In genomic region chr11:116489771-116490231, GRCm38 (mm10) we compare ENCODE assay signal across 9 mouse cellular contexts. TPM values are rescaled to one million over a fixed set of nuclear protein-coding genes. Genes with fewer than 3 reads are reported as not detected.
A peak's percentile ranks its signal among the peaks of the same experiment; 100 is the strongest.
DNase-seq lines count a peak whose midpoint lies in the region; ATAC-seq and TF ChIP-seq lines count a peak whose summit lies in the region.
"Had no signal": no experiment of that assay in that cellular context is flagged by ENCODE, and none has a peak within 500 bp of the region (broad histone marks: within the 10 kb centered on the region; RNA-seq: fewer than 3 reads in every experiment).

No protein-coding gene starts in this region.

- H3K4me2 ChIP-seq in myocyte (ENCODE audit: low read depth), result peak overlapping the region; percentile 78

- no peak for TF ChIP-seq POLR2A in myocyte (IDR thresholded peaks at IDR 0.05; ENCODE audit: insufficient read length, low read depth)

- peak overlapping the region; percentile 80 for H3K4me3 ChIP-seq in C2C12 (ENCODE audit: insufficient read depth, poor library complexity, severe bottlenecking)
- peak overlapping the region; percentile 73 for H3K4me3 ChIP-seq in myocyte

- DNase-seq in heart, adult 8-10 months (ENCODE audit: low spot score), result peak; percentile 26
- no peak for DNase-seq in heart, postnatal 10 days
- peak; percentile 78 for DNase-seq in embryo, embryonic 9.5 days (ENCODE audit: extremely low spot score)
- no peak for DNase-seq in left cerebral cortex, postnatal 36 days (ENCODE audit: low spot score in 2 of 2)
- no peak for DNase-seq in frontal cortex, postnatal 10 days (ENCODE audit: low spot score in 2 of 2)

- H3K27me3 ChIP-seq in C2C12 (ENCODE audit: control insufficient read depth, insufficient read depth, insufficient read length), result no peaks in the 10 kb centered on the region
- no peaks in the 10 kb centered on the region for H3K27me3 ChIP-seq in myocyte (ENCODE audit: control insufficient read depth, insufficient read depth, insufficient read length)

- intact Hi-C loops in heart, postnatal 10 days (cut with DNase I), result no loop called here
- intact Hi-C loops in left cerebral cortex, postnatal 36 days (cut with DNase I), result loop anchor here (5.0 kb wide), 1 partner anchor 42 kb away; the partner anchor contains the start of gene Sphk1

- TF ChIP-seq CTCF in C2C12 (IDR thresholded peaks at IDR 0.05; ENCODE audit: control insufficient read depth, insufficient read depth, insufficient read length), result peak; percentile 1

- peaks cover 41% of the 10 kb centered on the region for H3K79me2 ChIP-seq in C2C12 (ENCODE audit: control insufficient read depth, insufficient read depth)
- peaks cover 15% of the 10 kb centered on the region for H3K79me2 ChIP-seq in myocyte (ENCODE audit: control insufficient read depth, insufficient read depth)

- H3ac ChIP-seq in C2C12 (ENCODE audit: control insufficient read depth, insufficient read length, low read depth) (peak overlapping the region; percentile 94), myocyte (ENCODE audit: control insufficient read depth, insufficient read length) (peak overlapping the region; percentile 72)

- peaks cover 24% of the 10 kb centered on the region for H3K36me3 ChIP-seq in C2C12 (ENCODE audit: control insufficient read depth, insufficient read depth)
- H3K36me3 ChIP-seq in myocyte (ENCODE audit: control insufficient read depth, insufficient read depth), result peaks cover 14% of the 10 kb centered on the region

- peaks cover 19% of the 10 kb centered on the region for H3K79me3 ChIP-seq in C2C12 (ENCODE audit: low read depth)

- ATAC-seq in inflammation-experienced regulatory T-cells, adult 6 months, result peak; percentile 26

TF ChIP-seq in C2C12, 6 proteins besides CTCF, POLR2A, EP300 and RAD21:
- TF ChIP-seq CEBPB (IDR thresholded peaks at IDR 0.05; ENCODE audit: low read depth) (no peak), USF1 (IDR thresholded peaks at IDR 0.05; ENCODE audit: low read depth) (no peak), MYOD1 (IDR thresholded peaks at IDR 0.05; ENCODE audit: control insufficient read depth, insufficient read length, low read depth) (no peak), MYOG (IDR thresholded peaks at IDR 0.05; ENCODE audit: control insufficient read depth, extremely low read depth, insufficient read length) (no peak), MAX (IDR thresholded peaks at IDR 0.05) (no peak), FOSL1 (IDR thresholded peaks at IDR 0.05; ENCODE audit: insufficient read depth, low read length, poor library complexity, severe bottlenecking) (no peak)

TF ChIP-seq in myocyte, 11 proteins besides CTCF, POLR2A, EP300 and RAD21:
- TF ChIP-seq E2F4 (IDR thresholded peaks at IDR 0.05; ENCODE audit: insufficient read depth) (no peak), MYOG (IDR thresholded peaks at IDR 0.05; ENCODE audit: control insufficient read depth in 1 of 3, insufficient read depth in 1 of 3, insufficient read length in 2 of 3, low read depth in 2 of 3) (no peak), MAX (IDR thresholded peaks at IDR 0.05; ENCODE audit: low read depth) (no peak)
TF ChIP-seq in myocyte: peak in this region for 0.

RNA-seq across cellular contexts. Expression of gene Prpsap1, which starts 4.2 kb away (rescaled TPM):
- total RNA-seq in heart, adult 8-10 months (2022), result 10 to 100 TPM; 24.5 to 29.9 (median 26.0) TPM
- 10 to 100 TPM; 45.3 to 45.8 TPM for total RNA-seq in heart, postnatal 10 days (2021)
- polyA plus RNA-seq in C2C12 (2012; fragmentation: generic; extraction: Trizol) (81.0 TPM), myocyte (2012; fragmentation: generic; extraction: Trizol) (78.2 TPM)
- polyA plus RNA-seq in inflammation-experienced regulatory T-cells, adult 6 months (2017; shearing (Covaris generic)), result 10 to 100 TPM; 23.4 to 58.2 (median 50.6) TPM
- total RNA-seq in left cerebral cortex, postnatal 36 days (2021), result 10 to 100 TPM; 68.5 to 91.5 TPM

RNA-seq across cellular contexts. Expression of gene Qrich2, which starts 23.8 kb away (rescaled TPM):
- total RNA-seq in heart, adult 8-10 months (2022), result under 1 TPM in 1 of 4 experiments, not detected in 3; 0.03 TPM
- not detected for total RNA-seq in heart, postnatal 10 days (2021)
- polyA plus RNA-seq in C2C12 (2012; fragmentation: generic; extraction: Trizol) (0.04 TPM), myocyte (2012; fragmentation: generic; extraction: Trizol) (not detected)
- polyA plus RNA-seq in inflammation-experienced regulatory T-cells, adult 6 months (2017; shearing (Covaris generic)), result not detected
- total RNA-seq in left cerebral cortex, postnatal 36 days (2021), result not detected
- total RNA-seq: neutrophil, adult 5-6 weeks had no signal

RNA-seq across cellular contexts. Expression of gene Sphk1, which starts 40.9 kb away (rescaled TPM):
- 1 to 10 TPM in 1 of 4 experiments, under 1 TPM in 3; 0.57 to 1.3 (median 0.98) TPM for total RNA-seq in heart, adult 8-10 months (2022)
- 1 to 10 TPM; 2.5 to 3.9 TPM for total RNA-seq in heart, postnatal 10 days (2021)
- polyA plus RNA-seq in C2C12 (2012; fragmentation: generic; extraction: Trizol) (11.3 TPM), myocyte (2012; fragmentation: generic; extraction: Trizol) (24.5 TPM)
- not detected for polyA plus RNA-seq in inflammation-experienced regulatory T-cells, adult 6 months (2017; shearing (Covaris generic))
- total RNA-seq in left cerebral cortex, postnatal 36 days (2021), result 1 to 10 TPM; 4.0 to 7.0 TPM
- total RNA-seq: neutrophil, adult 5-6 weeks had no signal

RNA-seq across cellular contexts. Expression of gene Ubald2, which starts 55.9 kb away (rescaled TPM):
- 10 to 100 TPM; 28.2 to 36.0 (median 32.7) TPM for total RNA-seq in heart, adult 8-10 months (2022)
- total RNA-seq in heart, postnatal 10 days (2021), result 10 to 100 TPM; 47.2 to 49.4 TPM
- polyA plus RNA-seq in C2C12 (2012; fragmentation: generic; extraction: Trizol) (126 TPM), myocyte (2012; fragmentation: generic; extraction: Trizol) (120 TPM)
- 10 to 100 TPM; 10.4 to 14.6 (median 10.6) TPM for polyA plus RNA-seq in inflammation-experienced regulatory T-cells, adult 6 months (2017; shearing (Covaris generic))
- total RNA-seq in left cerebral cortex, postnatal 36 days (2021), result 10 to 100 TPM; 27.5 to 31.8 TPM

Comparison
In these comparisons a context has a peak if more than half of its experiments do, and no peak if none do; other contexts are left out.
1. DNase-seq: peak in heart, adult 8-10 months (single experiment) and embryo, embryonic 9.5 days (single experiment); none in heart, postnatal 10 days (0 of 2), left cerebral cortex, postnatal 36 days (0 of 2) and frontal cortex, postnatal 10 days (0 of 2).